Mouse (Mus musculus) thymus, postnatal 10 days (tissue): ENCODE measurements around the gene Slc25a33.
A peak's percentile ranks its signal among the peaks of the same experiment; 100 is the strongest.
"Not testable (repeated sequence)": the region's sequence is repeated elsewhere in the genome, so short reads cannot be mapped to it uniquely, and the experiment has no call there.

ENCODE experiments used
- DNase-seq, 2 experiments: peaks; one replicate each; pipeline ENCODE4 v3.0.0; 2021; ENCODE audit warnings: low spot score in 2 of 2

Slc25a33 gene

GRCm38 (mm10) chr4:149756546-149756945 is 17.5 kb downstream of the Slc25a33 start:
- DNase-seq, result not testable (repeated sequence)

- DNase-seq, result no peak
Observed at GRCm38 (mm10) chr4:149752836-149753235, 21.2 kb downstream of the Slc25a33 start.

GRCm38 (mm10) chr4:149752124-149752799 is 21.8 kb downstream of the Slc25a33 start:
- peak in 1 of 2 experiments; percentile 32 for DNase-seq

- DNase-seq, result no peak
Observed at GRCm38 (mm10) chr4:149750671-149751070, 23.4 kb downstream of the Slc25a33 start.

- not testable (repeated sequence) for DNase-seq
Observed at GRCm38 (mm10) chr4:149749663-149750015, 24.4 kb downstream of the Slc25a33 start.

- DNase-seq, result no peak
Observed at GRCm38 (mm10) chr4:149749003-149749662, 24.9 kb downstream of the Slc25a33 start.

GRCm38 (mm10) chr4:149744119-149744518 is 30.0 kb downstream of the Slc25a33 start:
- DNase-seq, result no peak

- DNase-seq, result no peak
Observed at GRCm38 (mm10) chr4:149742011-149742530, 32.0 kb downstream of the Slc25a33 start.

GRCm38 (mm10) chr4:149740301-149740700 is 33.8 kb downstream of the Slc25a33 start:
- no peak for DNase-seq

- no peak for DNase-seq
Observed at GRCm38 (mm10) chr4:149739478-149739877, 34.6 kb downstream of the Slc25a33 start.

GRCm38 (mm10) chr4:149737383-149738324 is 36.4 kb downstream of the Slc25a33 start, which contains the start of gene Tmem201:
Gene Tmem201 (minus strand): TSS chr4:149738044.
- peak; percentile 88 to 98 for DNase-seq

- no peak for DNase-seq
Observed at GRCm38 (mm10) chr4:149736581-149736980, 37.5 kb downstream of the Slc25a33 start.

- DNase-seq, result no peak
Observed at GRCm38 (mm10) chr4:149735624-149736250, 38.3 kb downstream of the Slc25a33 start.

- no peak for DNase-seq
Observed at GRCm38 (mm10) chr4:149734730-149735475, 39.2 kb downstream of the Slc25a33 start.

- no peak for DNase-seq
Observed at GRCm38 (mm10) chr4:149734246-149734645, 39.8 kb downstream of the Slc25a33 start.

- no peak for DNase-seq
Observed at GRCm38 (mm10) chr4:149733748-149734147, 40.3 kb downstream of the Slc25a33 start.

GRCm38 (mm10) chr4:149732800-149733199 is 41.3 kb downstream of the Slc25a33 start:
- no peak for DNase-seq

- DNase-seq, result no peak
Observed at GRCm38 (mm10) chr4:149732313-149732712, 41.8 kb downstream of the Slc25a33 start.

GRCm38 (mm10) chr4:149730827-149731226 is 43.2 kb downstream of the Slc25a33 start:
- no peak for DNase-seq

- no peak for DNase-seq
Observed at GRCm38 (mm10) chr4:149728810-149729209, 45.3 kb downstream of the Slc25a33 start.

- no peak for DNase-seq
Observed at GRCm38 (mm10) chr4:149727636-149728035, 46.4 kb downstream of the Slc25a33 start.
